Mouse (Mus musculus) kidney, adult 2 months (tissue): ENCODE data around the gene Sv2a.

Source experiments
- CTCF ChIP-seq: fragments of 200-500 bp; conservative IDR thresholded peaks from 2 replicates; pipeline ENCODE4 v1.5.1; 2011; ENCODE audit warnings: low read depth, mild to moderate bottlenecking, control low read depth, low read length, moderate library complexity, mixed read lengths; ENCODE audit not compliant: insufficient read depth, insufficient read length
- POLR2A ChIP-seq: fragments of 200-500 bp; IDR thresholded peaks from one replicate; pipeline ENCODE4 v1.6.1; 2011; ENCODE audit warnings: low read depth, low read length, control low read depth

DNA sequence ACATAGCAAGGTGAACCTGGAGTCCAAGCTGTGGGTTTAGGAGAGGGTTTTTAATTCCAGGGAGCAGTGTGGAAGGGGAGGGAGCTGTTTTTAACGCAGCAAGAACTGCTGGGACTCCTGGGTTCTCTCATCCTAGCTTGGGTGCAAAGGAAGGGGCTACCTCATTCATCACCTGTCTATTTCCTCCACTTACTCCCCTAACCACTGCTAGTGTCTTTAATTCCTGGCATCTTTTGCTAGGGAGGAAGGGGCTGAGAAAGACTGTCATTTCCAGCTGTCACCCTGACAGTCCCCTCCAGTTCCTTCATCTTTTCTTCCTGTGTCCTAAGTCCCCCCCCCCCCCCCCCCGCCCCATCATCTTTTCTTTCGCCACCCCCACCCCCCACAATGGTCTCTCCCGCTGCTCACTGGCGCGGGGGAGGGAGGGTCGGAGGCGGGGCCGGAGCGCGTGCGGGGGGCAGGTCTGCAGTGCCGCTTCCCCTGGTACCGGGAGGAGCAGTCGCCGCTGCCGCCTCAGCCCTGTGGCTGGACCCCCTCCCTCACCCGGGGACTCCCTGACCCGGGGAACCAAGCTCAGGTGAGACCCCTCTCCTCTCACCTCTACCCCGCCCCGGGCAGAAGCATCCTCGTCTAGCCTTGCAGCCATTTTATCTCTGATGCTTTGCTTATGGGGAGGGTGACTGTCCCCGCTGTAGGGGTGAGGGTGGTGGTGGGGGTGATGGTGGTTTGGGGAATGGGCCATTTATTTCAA is at the start of gene Sv2a:
- TF ChIP-seq CTCF (no peak), POLR2A (no peak)
